Mouse (Mus musculus): Measurements from ENCODE around the gene Plxna2. TPM values are rescaled to one million over a fixed set of nuclear protein-coding genes. Genes with fewer than 3 reads are reported as not detected.

Gene Plxna2
- polyA plus RNA-seq, 1 experiment from 2014 or later: 4.5 TPM

DNA sequence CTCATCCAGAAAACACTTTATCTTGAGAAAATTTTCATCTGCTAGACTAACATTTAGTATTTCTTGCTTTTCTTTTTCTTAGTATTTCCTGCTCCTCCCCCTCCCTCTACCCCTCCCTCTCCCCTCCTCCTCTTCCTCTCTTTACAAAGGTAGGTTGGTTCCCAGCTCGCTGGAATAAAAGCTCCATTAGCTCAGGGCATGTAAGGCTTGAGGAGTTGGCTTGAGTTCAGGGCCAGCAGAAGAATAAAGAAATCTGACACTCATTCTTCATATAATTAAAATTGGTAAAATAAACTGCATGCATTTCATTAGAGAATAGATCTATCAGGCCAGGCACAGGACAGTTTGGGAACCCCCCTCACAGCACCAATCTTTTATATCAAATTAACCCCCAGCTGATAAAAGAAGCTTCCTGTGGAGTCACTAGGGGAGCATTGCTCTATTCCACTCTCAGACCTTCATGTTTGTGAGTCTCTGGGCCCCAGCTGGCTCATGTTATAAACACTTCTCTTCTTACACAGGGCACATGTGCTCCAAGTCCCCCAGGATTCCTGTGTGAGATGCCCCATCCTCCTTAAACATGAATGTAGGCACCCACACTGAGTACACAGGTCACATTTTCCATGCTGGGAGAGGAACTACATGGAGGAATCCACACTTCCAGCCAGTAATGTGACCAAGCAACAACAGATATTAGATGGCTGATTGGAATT lies 29.9 kb upstream of the Plxna2 start:
- no peak for TF ChIP-seq EP300 (IDR thresholded peaks at IDR 0.05)
- no peak for TF ChIP-seq CTCF (IDR thresholded peaks at IDR 0.05)
- H3K27me3 ChIP-seq (replicated peaks; ENCODE audit: insufficient read depth, low read length): no peaks in the 10 kb centered on the region
- ATAC-seq (no peak), DNase-seq (ENCODE audit: low spot score) (peak; percentile 9)
- H3K4me2 ChIP-seq (replicated peaks; ENCODE audit: low read depth, low read length): no peak overlapping the region
- no peak overlapping the region for H3K4me3 ChIP-seq (ENCODE audit: low read depth, low read length)
- no peaks in the 10 kb centered on the region for H3K9me3 ChIP-seq (ENCODE audit: low read length)
- H3K27ac ChIP-seq (ENCODE audit: low read length): no peak overlapping the region
- H3K9ac ChIP-seq (replicated peaks; ENCODE audit: low read depth): no peak overlapping the region
- no peaks in the 10 kb centered on the region for H3K4me1 ChIP-seq (ENCODE audit: insufficient read depth, low read depth, low read length)
- WGBS: 5% methylated on average over 1 of the region's 1 CpGs
- H3K36me3 ChIP-seq (ENCODE audit: insufficient read depth, low read length): no peaks in the 10 kb centered on the region

DNA sequence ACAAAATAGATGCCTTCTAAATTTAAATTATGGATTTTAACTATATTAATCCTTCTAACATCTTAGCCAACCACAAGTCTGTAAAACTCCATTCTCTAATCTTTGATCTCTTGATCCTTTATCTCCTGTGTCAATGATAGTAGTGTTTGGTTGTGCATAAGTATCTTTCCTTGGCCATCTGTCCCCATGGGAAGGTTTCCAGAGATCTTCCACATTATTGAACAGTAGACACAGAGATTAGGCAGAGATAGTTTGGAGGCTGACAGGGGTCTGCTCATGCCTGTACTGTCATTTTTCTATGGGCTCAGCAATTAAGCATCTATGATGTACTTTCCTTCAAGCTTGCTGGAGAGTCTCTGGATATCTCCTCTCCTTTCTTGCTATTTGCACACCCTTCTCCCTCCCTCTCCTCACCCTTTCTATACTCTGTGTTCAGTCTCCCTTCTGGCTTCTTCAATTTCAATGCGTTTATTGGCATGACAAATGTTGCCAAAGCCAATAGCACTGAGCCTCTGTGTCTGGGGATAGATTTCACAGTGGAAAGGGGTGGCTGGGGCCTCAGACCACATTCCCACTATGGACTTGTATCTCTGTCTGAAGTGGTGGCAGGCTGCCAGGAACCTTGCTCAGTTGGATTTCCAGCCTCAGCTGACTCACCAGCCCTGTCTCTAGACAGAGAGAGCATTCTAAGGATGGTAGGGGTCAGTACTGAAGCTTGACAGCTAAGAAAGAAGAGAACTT lies 29.1 kb upstream of the Plxna2 start:
- TF ChIP-seq CTCF (IDR thresholded peaks at IDR 0.05) (no peak), EP300 (IDR thresholded peaks at IDR 0.05) (no peak)
- H3K27me3 ChIP-seq (replicated peaks; ENCODE audit: insufficient read depth, low read length): no peaks in the 10 kb centered on the region
- DNase-seq (ENCODE audit: low spot score) (peak; percentile 32), ATAC-seq (peak; percentile 38)
- no peak overlapping the region for H3K9ac ChIP-seq (replicated peaks; ENCODE audit: low read depth)
- no peaks in the 10 kb centered on the region for H3K36me3 ChIP-seq (ENCODE audit: insufficient read depth, low read length)
- no peak overlapping the region for H3K27ac ChIP-seq (ENCODE audit: low read length)
- no peak overlapping the region for H3K4me3 ChIP-seq (ENCODE audit: low read depth, low read length)
- H3K9me3 ChIP-seq (ENCODE audit: low read length): no peaks in the 10 kb centered on the region
- H3K4me1 ChIP-seq (ENCODE audit: insufficient read depth, low read depth, low read length): no peaks in the 10 kb centered on the region
- no peak overlapping the region for H3K4me2 ChIP-seq (replicated peaks; ENCODE audit: low read depth, low read length)
- 40% methylated on average over 1 of the region's 1 CpGs for WGBS

DNA sequence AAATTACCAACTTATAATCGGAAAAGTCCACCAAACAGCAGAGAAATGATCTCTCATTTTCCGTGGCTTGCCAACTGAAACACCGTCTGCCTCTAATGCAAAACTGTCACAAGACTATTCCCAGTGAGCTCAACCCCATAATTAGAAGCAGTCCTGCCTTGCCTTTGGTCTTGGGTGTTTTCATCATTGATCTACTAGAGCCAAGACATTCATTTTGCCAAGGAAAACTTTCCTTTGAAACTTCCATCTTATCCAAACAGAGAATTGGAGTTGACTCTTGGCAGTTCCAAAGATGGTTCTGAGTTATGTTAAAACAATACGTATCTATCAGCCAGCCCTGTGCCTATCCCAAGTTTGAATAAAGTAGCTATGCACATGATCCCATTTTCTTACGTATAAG lies 24.9 kb upstream of the Plxna2 start:
- Histone ChIP-seq H3K4me3 (ENCODE audit: low read depth, low read length) (no peak overlapping the region), H3K9me3 (ENCODE audit: low read length) (no peaks in the 10 kb centered on the region), H3K27ac (ENCODE audit: low read length) (no peak overlapping the region), H3K27me3 (replicated peaks; ENCODE audit: insufficient read depth, low read length) (no peaks in the 10 kb centered on the region), H3K4me1 (ENCODE audit: insufficient read depth, low read depth, low read length) (no peaks in the 10 kb centered on the region), H3K9ac (replicated peaks; ENCODE audit: low read depth) (no peak overlapping the region), H3K36me3 (ENCODE audit: insufficient read depth, low read length) (no peaks in the 10 kb centered on the region), H3K4me2 (replicated peaks; ENCODE audit: low read depth, low read length) (no peak overlapping the region)
- WGBS: 80% methylated on average over 5 of the region's 5 CpGs
- ATAC-seq (no peak), DNase-seq (ENCODE audit: low spot score) (no peak)
- no peak for TF ChIP-seq CTCF (IDR thresholded peaks at IDR 0.05)
- no peak for TF ChIP-seq EP300 (IDR thresholded peaks at IDR 0.05)

DNA sequence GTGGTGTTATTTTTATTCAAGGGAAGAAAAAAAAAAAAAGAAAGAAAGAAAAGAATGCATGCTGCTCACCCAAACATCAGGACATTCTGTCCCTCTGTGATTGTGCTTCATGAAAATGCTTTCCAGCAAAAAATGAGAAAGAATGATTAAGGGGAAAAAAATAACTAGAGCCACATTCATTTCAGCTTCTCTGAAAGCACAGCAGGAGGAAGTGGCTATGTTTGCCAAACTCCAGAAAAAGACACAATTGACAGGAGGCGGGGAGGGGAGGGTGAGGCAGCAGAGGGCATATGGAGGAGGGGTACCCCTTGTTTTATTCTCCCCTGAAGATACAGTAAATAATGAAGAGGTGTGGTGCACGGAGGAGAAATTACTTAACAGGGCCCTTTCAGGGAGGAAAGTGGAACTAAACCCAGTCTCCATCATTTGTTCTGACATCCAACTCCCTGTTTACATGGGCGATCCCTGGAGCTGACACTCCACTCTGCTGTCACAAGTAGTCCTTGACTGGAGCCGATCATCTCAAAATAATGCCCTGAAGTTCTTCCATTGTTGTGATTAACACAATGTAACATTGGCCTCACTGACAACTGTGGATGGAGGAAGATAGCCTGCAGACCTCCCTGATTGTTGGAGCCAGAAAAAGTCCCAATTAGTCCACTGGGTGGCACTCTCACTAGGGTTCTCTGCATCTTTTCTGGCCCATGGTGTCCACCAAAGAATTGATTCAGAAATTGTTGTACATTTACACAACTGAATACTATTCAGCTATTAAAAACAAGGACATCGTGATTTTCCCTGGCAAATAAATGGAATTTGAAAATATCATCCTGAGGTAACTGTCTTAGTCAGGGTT lies 10.4 kb upstream of the Plxna2 start:
- ATAC-seq (no peak), DNase-seq (ENCODE audit: low spot score) (peak; percentile 50)
- H3K27me3 ChIP-seq (replicated peaks; ENCODE audit: insufficient read depth, low read length): no peaks in the 10 kb centered on the region
- H3K4me1 ChIP-seq (ENCODE audit: insufficient read depth, low read depth, low read length): no peaks in the 10 kb centered on the region
- no peak overlapping the region for H3K4me2 ChIP-seq (replicated peaks; ENCODE audit: low read depth, low read length)
- H3K9ac ChIP-seq (replicated peaks; ENCODE audit: low read depth): no peak overlapping the region
- no peak overlapping the region for H3K27ac ChIP-seq (ENCODE audit: low read length)
- 47% methylated on average over 5 of the region's 5 CpGs for WGBS
- H3K36me3 ChIP-seq (ENCODE audit: insufficient read depth, low read length): no peaks in the 10 kb centered on the region
- no peak overlapping the region for H3K4me3 ChIP-seq (ENCODE audit: low read depth, low read length)
- 0 out of 2 replicates have a peak, but pooled peaks have one; percentile 20 for TF ChIP-seq EP300 (IDR thresholded peaks at IDR 0.05)
- TF ChIP-seq CTCF (IDR thresholded peaks at IDR 0.05): peak; percentile 52
- no peaks in the 10 kb centered on the region for H3K9me3 ChIP-seq (ENCODE audit: low read length)

DNA sequence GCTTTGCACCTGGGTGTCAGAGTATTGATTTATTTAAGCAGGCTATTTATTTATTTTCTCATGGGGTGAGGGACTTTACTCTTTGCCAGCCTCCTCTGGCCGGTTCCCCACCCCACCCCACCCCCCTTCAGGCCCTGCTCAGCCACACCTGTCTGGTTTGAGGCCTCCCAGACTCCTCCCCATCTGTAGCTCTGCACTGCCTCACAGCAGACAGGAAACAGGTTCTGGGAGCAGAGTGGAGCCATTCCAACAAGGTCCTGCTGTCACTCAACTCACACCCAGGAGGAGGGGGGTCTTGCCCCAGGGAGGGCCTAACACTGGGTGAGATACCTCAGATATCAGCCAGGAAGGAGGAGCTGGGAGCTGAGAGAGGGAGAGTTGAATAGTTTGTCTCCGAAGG lies 7.5 kb upstream of the Plxna2 start:
- Histone ChIP-seq H3K4me1 (ENCODE audit: insufficient read depth, low read depth, low read length) (no peaks in the 10 kb centered on the region), H3K4me3 (ENCODE audit: low read depth, low read length) (no peak overlapping the region), H3K27me3 (replicated peaks; ENCODE audit: insufficient read depth, low read length) (no peaks in the 10 kb centered on the region), H3K36me3 (ENCODE audit: insufficient read depth, low read length) (no peaks in the 10 kb centered on the region), H3K27ac (ENCODE audit: low read length) (no peak overlapping the region), H3K9me3 (ENCODE audit: low read length) (no peaks in the 10 kb centered on the region), H3K9ac (replicated peaks; ENCODE audit: low read depth) (no peak overlapping the region), H3K4me2 (replicated peaks; ENCODE audit: low read depth, low read length) (no peak overlapping the region)
- TF ChIP-seq CTCF (IDR thresholded peaks at IDR 0.05) (no peak), EP300 (IDR thresholded peaks at IDR 0.05) (no peak)
- ATAC-seq: peak; percentile 23; the same call in 1 of the 2 replicates
- WGBS: 2% methylated on average over 2 of the region's 2 CpGs
- no peak for DNase-seq (ENCODE audit: low spot score)

DNA sequence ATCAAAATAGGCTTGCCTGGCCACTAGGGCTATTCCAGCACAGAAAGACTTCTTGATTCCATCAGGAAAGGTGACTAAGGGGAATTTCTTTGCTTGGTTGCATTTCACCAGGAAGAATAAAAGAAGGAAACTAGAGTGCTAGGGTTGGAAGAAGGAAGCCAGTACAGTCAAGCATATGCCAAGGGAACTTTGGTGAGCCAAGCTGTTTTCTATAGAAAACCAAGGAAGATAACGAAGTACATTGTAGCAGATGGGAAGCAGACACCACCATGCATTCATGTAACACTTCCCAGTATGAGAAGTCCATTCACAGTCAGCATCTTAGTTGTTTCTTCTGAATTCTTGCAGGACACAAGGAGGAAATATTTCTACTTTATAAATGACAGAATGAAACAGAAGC lies 5.4 kb upstream of the Plxna2 start:
- Histone ChIP-seq H3K4me3 (ENCODE audit: low read depth, low read length) (no peak overlapping the region), H3K27me3 (replicated peaks; ENCODE audit: insufficient read depth, low read length) (no peaks in the 10 kb centered on the region), H3K9ac (replicated peaks; ENCODE audit: low read depth) (no peak overlapping the region), H3K4me2 (replicated peaks; ENCODE audit: low read depth, low read length) (no peak overlapping the region), H3K27ac (ENCODE audit: low read length) (no peak overlapping the region), H3K36me3 (ENCODE audit: insufficient read depth, low read length) (no peaks in the 10 kb centered on the region), H3K4me1 (ENCODE audit: insufficient read depth, low read depth, low read length) (no peaks in the 10 kb centered on the region), H3K9me3 (ENCODE audit: low read length) (no peaks in the 10 kb centered on the region)
- ATAC-seq: no peak
- 81% methylated on average over 1 of the region's 1 CpGs for WGBS
- TF ChIP-seq CTCF (IDR thresholded peaks at IDR 0.05) (no peak), EP300 (IDR thresholded peaks at IDR 0.05) (no peak)
- DNase-seq (ENCODE audit: low spot score): no peak
